Mouse (Mus musculus) MEL (cell line): ENCODE data around the gene A930018P22Rik. TPM values are rescaled to one million over a fixed set of nuclear protein-coding genes. Genes with fewer than 3 reads are reported as not detected.

ENCODE experiments used
- DNase-seq: peaks from one replicate; pipeline ENCODE4 v3.0.0; 2011; ENCODE audit warnings: low read depth, low spot score
- H3K27ac ChIP-seq: 2 replicates; pipeline ENCODE4 v1.5.1; 2012; ENCODE audit warnings: low read depth, mild to moderate bottlenecking, control low read depth, low read length, moderate library complexity; ENCODE audit not compliant: control insufficient read depth
- H3K27me3 ChIP-seq, 2 experiments: fragments of 150-350 bp in 1 of 2; sonication (generic) in 1 of 2; 2 replicates each; pipeline ENCODE4 v1.6.1; 2012; ENCODE audit warnings: low read length in 2 of 2, mild to moderate bottlenecking in 2 of 2, improper control_type of control experiment in 1 of 2, moderate library complexity in 1 of 2; ENCODE audit not compliant: insufficient read depth in 2 of 2, control insufficient read depth in 1 of 2
- H3K36me3 ChIP-seq, 2 experiments: 2 replicates each; pipeline ENCODE4 v1.6.1; 2012 to 2014; ENCODE audit warnings: low read length in 2 of 2, improper control_type of control experiment in 1 of 2, inconsistent platforms in 1 of 2, mild to moderate bottlenecking in 1 of 2; ENCODE audit not compliant: insufficient read depth in 2 of 2, control insufficient read depth in 1 of 2
- H3K4me1 ChIP-seq, 2 experiments: fragments of 150-350 bp in 1 of 2; sonication (generic) in 1 of 2; 2 replicates each; pipeline ENCODE4 v1.6.1; 2012; ENCODE audit warnings: low read length in 2 of 2, improper control_type of control experiment in 1 of 2, mild to moderate bottlenecking in 1 of 2; ENCODE audit not compliant: insufficient read depth in 2 of 2, control insufficient read depth in 1 of 2
- H3K4me3 ChIP-seq, 2 experiments: fragments of 150-350 bp in 1 of 2; sonication (generic) in 1 of 2; 2 replicates each; pipeline ENCODE4 v1.5.1; 2012; ENCODE audit warnings: low read depth in 2 of 2, low read length in 2 of 2, mild to moderate bottlenecking in 2 of 2, moderate library complexity in 2 of 2, control low read depth in 1 of 2, improper control_type of control experiment in 1 of 2; ENCODE audit not compliant: control insufficient read depth in 1 of 2, insufficient read depth in 1 of 2
- H3K79me2 ChIP-seq: 2 replicates; pipeline ENCODE4 v1.6.1; 2012; ENCODE audit warnings: mild to moderate bottlenecking, low read length, moderate library complexity; ENCODE audit not compliant: control insufficient read depth, poor library complexity, insufficient read depth
- H3K9ac ChIP-seq: 2 replicates; pipeline ENCODE4 v1.6.1; 2012; ENCODE audit warnings: low read depth, mild to moderate bottlenecking, control low read depth, low read length, moderate library complexity; ENCODE audit not compliant: control insufficient read depth, poor library complexity, severe bottlenecking
- H3K9me3 ChIP-seq: fragments of 150-350 bp; sonication (generic); replicated peaks from 2 replicates; pipeline ENCODE4 v1.6.1; 2012; ENCODE audit warnings: mild to moderate bottlenecking, low read length, improper control_type of control experiment, moderate library complexity; ENCODE audit not compliant: insufficient read depth
- CHD1 ChIP-seq: IDR thresholded peaks from 2 replicates; pipeline ENCODE4 v1.6.1; 2012; ENCODE audit warnings: low read depth, mild to moderate bottlenecking, inconsistent platforms, low read length, improper control_type of control experiment
- CTCF ChIP-seq, 3 experiments: IDR thresholded peaks in 2 of 3; conservative IDR thresholded peaks in 1 of 3; 2 replicates each; pipeline ENCODE4 v1.5.1; 2011 to 2012; ENCODE audit warnings: low read length in 3 of 3, low read depth in 2 of 3, mild to moderate bottlenecking in 2 of 3, improper control_type of control experiment in 1 of 3, inconsistent platforms in 1 of 3, mixed read lengths in 1 of 3, moderate library complexity in 1 of 3; ENCODE audit not compliant: control insufficient read depth in 1 of 3, insufficient read depth in 1 of 3, poor library complexity in 1 of 3, severe bottlenecking in 1 of 3
- E2F4 ChIP-seq: IDR thresholded peaks from 2 replicates; pipeline ENCODE4 v1.6.1; 2011; ENCODE audit warnings: low read depth, low read length, improper control_type of control experiment, borderline replicate concordance
- EP300 ChIP-seq, 2 experiments: IDR thresholded peaks; 2 replicates each; pipeline ENCODE4 v1.6.1; 2011; ENCODE audit warnings: improper control_type of control experiment in 2 of 2, low read length in 2 of 2, low read depth in 1 of 2, mild to moderate bottlenecking in 1 of 2
- ETS1 ChIP-seq: IDR thresholded peaks from 2 replicates; pipeline ENCODE4 v1.6.1; 2012; ENCODE audit warnings: low read depth, mild to moderate bottlenecking, inconsistent platforms, low read length, improper control_type of control experiment, moderate library complexity
- GABPA ChIP-seq: IDR thresholded peaks from 2 replicates; pipeline ENCODE4 v1.6.1; 2012; ENCODE audit warnings: low read depth, mild to moderate bottlenecking, inconsistent platforms, low read length, improper control_type of control experiment, moderate library complexity
- JUND ChIP-seq: IDR thresholded peaks from 2 replicates; pipeline ENCODE4 v1.6.1; 2011; ENCODE audit warnings: low read depth, mild to moderate bottlenecking, improper control_type of control experiment, low read length
- MAFK ChIP-seq: IDR thresholded peaks from 2 replicates; pipeline ENCODE4 v1.6.1; 2011; ENCODE audit warnings: low read depth, mild to moderate bottlenecking, low read length, improper control_type of control experiment, borderline replicate concordance
- MAX ChIP-seq: IDR thresholded peaks from 2 replicates; pipeline ENCODE4 v1.6.1; 2011; ENCODE audit warnings: low read length, improper control_type of control experiment
- MXI1 ChIP-seq: IDR thresholded peaks from 2 replicates; pipeline ENCODE4 v1.6.1; 2011; ENCODE audit warnings: mild to moderate bottlenecking, low read depth, low read length, improper control_type of control experiment
- MYB ChIP-seq: IDR thresholded peaks from 2 replicates; pipeline ENCODE4 v1.6.1; 2011; ENCODE audit warnings: mild to moderate bottlenecking, low read depth, low read length, improper control_type of control experiment
- MYC ChIP-seq: IDR thresholded peaks from 2 replicates; pipeline ENCODE4 v1.6.1; 2011; ENCODE audit warnings: low read depth, mild to moderate bottlenecking, low read length, improper control_type of control experiment, moderate library complexity
- NELFE ChIP-seq: IDR thresholded peaks from 2 replicates; pipeline ENCODE4 v1.6.1; 2011; ENCODE audit warnings: low read depth, low read length, improper control_type of control experiment
- RAD21 ChIP-seq: IDR thresholded peaks from 2 replicates; pipeline ENCODE4 v1.6.1; 2011; ENCODE audit warnings: mild to moderate bottlenecking, low read depth, low read length, improper control_type of control experiment
- SIN3A ChIP-seq: IDR thresholded peaks from 2 replicates; pipeline ENCODE4 v1.6.1; 2012; ENCODE audit warnings: low read length, improper control_type of control experiment, inconsistent platforms
- SMC3 ChIP-seq: IDR thresholded peaks from 2 replicates; pipeline ENCODE4 v1.6.1; 2011; ENCODE audit warnings: low read depth, low read length, improper control_type of control experiment
- TAL1 ChIP-seq: IDR thresholded peaks from 2 replicates; pipeline ENCODE4 v1.6.1; 2012; ENCODE audit warnings: mild to moderate bottlenecking, inconsistent platforms, low read length, moderate library complexity, mixed read lengths
- TBP ChIP-seq: IDR thresholded peaks from 2 replicates; pipeline ENCODE4 v1.8.0; 2011; ENCODE audit warnings: low read depth, low read length, improper control_type of control experiment
- TCF12 ChIP-seq: IDR thresholded peaks from 2 replicates; pipeline ENCODE4 v1.6.1; 2014; ENCODE audit warnings: low read depth, mild to moderate bottlenecking, inconsistent platforms, low read length, improper control_type of control experiment, moderate library complexity
- UBTF ChIP-seq: IDR thresholded peaks from 2 replicates; pipeline ENCODE4 v1.6.1; 2012; ENCODE audit warnings: low read depth, mild to moderate bottlenecking, inconsistent platforms, low read length, improper control_type of control experiment, moderate library complexity, borderline replicate concordance; ENCODE audit not compliant: insufficient read depth
- USF1 ChIP-seq: IDR thresholded peaks from 2 replicates; pipeline ENCODE4 v1.6.1; 2014; ENCODE audit warnings: low read depth, mild to moderate bottlenecking, inconsistent platforms, low read length, improper control_type of control experiment, moderate library complexity
- ZC3H11A ChIP-seq: IDR thresholded peaks from 2 replicates; pipeline ENCODE4 v1.6.1; 2012; ENCODE audit warnings: low read depth, mild to moderate bottlenecking, inconsistent platforms, low read length, improper control_type of control experiment
- ZMIZ1 ChIP-seq: IDR thresholded peaks from 2 replicates; pipeline ENCODE4 v1.6.1; 2012; ENCODE audit warnings: low read depth, mild to moderate bottlenecking, inconsistent platforms, low read length, improper control_type of control experiment, moderate library complexity
- ZNF384 ChIP-seq: IDR thresholded peaks from 2 replicates; pipeline ENCODE4 v1.6.1; 2012; ENCODE audit warnings: low read depth, mild to moderate bottlenecking, inconsistent platforms, low read length, improper control_type of control experiment
- polyA plus RNA-seq, 2 experiments: library from polyadenylated mRNA; stranded (reverse) in 1 of 2; unstranded in 1 of 2; fragments of >175 nt in 1 of 2; fragments of >200 nt in 1 of 2; gene quantifications; 2 replicates each; pipeline versions ENCODE4 v1.2.1 to v1.2.4; 2012; ENCODE audit warnings: low replicate concordance in 2 of 2, low read depth in 1 of 2; ENCODE audit not compliant: insufficient read length in 2 of 2, insufficient read depth in 1 of 2, missing spikeins in 1 of 2
- total RNA-seq: library from RNA; depleted of rRNA; stranded (reverse); fragments of 300-350 nt; gene quantifications from 2 replicates; pipeline ENCODE4 v1.2.3, GENCODE M21; 2012

A930018P22Rik gene
- total and polyA plus RNA-seq, 3 experiments, result not detected

GRCm38 (mm10) chr2:104145983-104146382 is 23.4 kb downstream of the A930018P22Rik start:
- TF ChIP-seq RAD21, result peak; percentile 37
- peak; percentile 44 for TF ChIP-seq SMC3
- no peak for TF ChIP-seq UBTF
- TF ChIP-seq CTCF (IDR thresholded peaks at IDR 0.05 in 2 of 3, conservative IDR thresholded peaks at IDR 0.05 in 1 of 3; ENCODE audit: control insufficient read depth in 1 of 3, insufficient read depth in 1 of 3, low read depth in 2 of 3, low read length in 3 of 3, poor library complexity in 1 of 3, severe bottlenecking in 1 of 3), result peak; percentile 30 to 70 (median 49); a peak in 5 of 6 replicates
- peak; percentile 96 for TF ChIP-seq MAFK
- TF ChIP-seq MXI1, result peak; percentile 70; the same call in 1 of the 2 replicates
- TF ChIP-seq NELFE, result no peak
- no peak for TF ChIP-seq TBP
- TF ChIP-seq JUND, result peak; percentile 73; the same call in 1 of the 2 replicates
- peak; percentile 84 for TF ChIP-seq MYC
- TF ChIP-seq TAL1, result no peak
- 0 out of 2 replicates have a peak, but pooled peaks have one; percentile 25 for TF ChIP-seq ZC3H11A
- TF ChIP-seq ETS1, result peak; percentile 94
- peak; percentile 53; the same call in 1 of the 2 replicates for TF ChIP-seq ZNF384
- no peak for TF ChIP-seq CHD1
- TF ChIP-seq SIN3A, result peak; percentile 54
- TF ChIP-seq ZMIZ1, result no peak
- TF ChIP-seq EP300 (IDR thresholded peaks at IDR 0.05; ENCODE audit: low read depth in 1 of 2, low read length in 2 of 2), result peak; percentile 38 to 57
- peak; percentile 45; the same call in 1 of the 2 replicates for TF ChIP-seq MAX
- no peak for TF ChIP-seq USF1
- peak; percentile 51 for TF ChIP-seq TCF12
- TF ChIP-seq GABPA, result peak; percentile 92
- TF ChIP-seq E2F4, result no peak
- no peak for TF ChIP-seq MYB
- Histone ChIP-seq H3K36me3 (peaks cover 0 to 7% of the 10 kb centered on the region in 2 experiments; a peak in 2 of 4 replicates), H3K27me3 (no peaks in the 10 kb centered on the region), H3K4me1 (peaks cover 5 to 7% of the 10 kb centered on the region in 2 experiments), H3K4me3 (no peak overlapping the region), H3K9me3 (no peaks in the 10 kb centered on the region), H3K27ac (peak overlapping the region; percentile 54; the same call in 1 of the 2 replicates), H3K9ac (no peak overlapping the region), H3K79me2 (no peaks in the 10 kb centered on the region)
- peak; percentile 96 for DNase-seq
